Mouse (Mus musculus) embryo, embryonic 9.5 days (tissue): Measurements from ENCODE around the gene S100b.

ENCODE experiments used
- DNase-seq: peaks from one replicate; pipeline ENCODE4 v3.0.0-alpha.2; 2017; ENCODE audit errors: extremely low spot score

S100b gene

DNA sequence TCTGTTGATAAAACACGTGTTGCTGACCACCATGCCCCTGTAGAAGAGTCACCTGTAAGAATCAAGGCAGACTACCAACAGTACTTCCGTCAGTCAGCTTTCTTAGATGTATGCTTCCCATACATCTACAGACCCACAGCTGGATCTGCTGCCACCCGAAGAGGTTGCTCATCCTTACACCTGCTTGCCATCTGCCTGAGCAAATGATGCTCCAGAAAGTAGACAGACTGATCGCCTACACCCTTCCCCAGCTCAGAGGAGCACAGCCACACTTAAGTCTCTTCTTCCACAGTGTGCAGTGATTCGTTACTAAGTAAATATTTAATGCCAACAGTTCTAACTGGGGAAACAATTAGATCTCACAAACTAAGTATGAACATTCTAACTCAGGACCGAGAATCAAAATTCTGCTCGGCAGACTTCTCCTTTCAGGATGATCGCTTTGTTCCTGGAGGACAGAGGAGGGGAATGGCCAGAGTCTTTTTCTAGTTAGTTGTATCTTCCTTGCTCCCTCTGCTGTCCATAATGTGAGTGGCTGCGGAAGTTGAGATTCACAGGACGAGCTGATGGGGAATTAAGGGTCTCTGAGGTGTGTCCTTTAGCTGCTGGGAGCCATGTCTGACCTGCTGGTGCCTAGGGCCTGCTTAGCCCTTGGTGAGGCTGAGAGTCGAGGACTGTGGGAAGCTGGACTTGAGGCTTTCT lies 6.9 kb downstream of the S100b start:
- peak; percentile 34 for DNase-seq

DNA sequence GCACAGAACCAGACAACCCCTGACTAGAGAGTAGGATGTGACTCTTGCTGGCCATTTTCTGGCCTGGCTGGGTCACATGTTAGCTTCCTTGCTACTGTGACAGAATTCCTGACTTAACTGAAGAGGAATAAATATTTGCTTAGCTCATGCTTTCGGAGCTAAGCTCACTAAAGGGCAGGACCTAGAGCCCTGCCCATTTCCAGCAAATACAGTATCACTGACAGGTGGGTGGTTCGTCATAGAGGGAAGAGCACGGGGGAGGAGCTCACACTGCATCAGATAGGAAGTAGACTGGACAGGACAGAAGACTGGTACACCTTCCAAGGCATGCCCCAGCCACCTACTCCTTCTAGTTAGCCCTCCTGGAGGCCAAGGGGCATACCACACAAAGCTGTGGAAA lies 7.8 kb downstream of the S100b start:
- DNase-seq = no peak

DNA sequence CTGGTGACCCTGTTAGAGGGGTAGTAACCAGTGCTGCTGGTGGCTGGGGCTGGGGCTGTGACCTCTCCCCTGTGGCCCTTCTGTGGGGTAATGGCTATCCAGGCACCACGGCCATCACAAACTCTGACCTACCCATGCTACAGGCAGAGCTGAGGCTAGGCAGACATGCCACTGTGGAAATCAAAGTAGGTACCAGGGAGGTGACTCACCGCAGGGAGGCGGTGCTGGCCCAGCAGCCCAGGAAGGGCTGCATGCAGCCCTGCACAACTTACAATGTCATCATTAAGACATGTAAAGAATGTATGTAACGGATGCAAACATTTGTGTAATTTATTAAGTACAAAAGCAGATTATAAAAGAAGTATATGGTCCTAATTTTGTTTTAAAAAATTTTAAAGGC lies 8.8 kb downstream of the S100b start:
- no peak for DNase-seq

DNA sequence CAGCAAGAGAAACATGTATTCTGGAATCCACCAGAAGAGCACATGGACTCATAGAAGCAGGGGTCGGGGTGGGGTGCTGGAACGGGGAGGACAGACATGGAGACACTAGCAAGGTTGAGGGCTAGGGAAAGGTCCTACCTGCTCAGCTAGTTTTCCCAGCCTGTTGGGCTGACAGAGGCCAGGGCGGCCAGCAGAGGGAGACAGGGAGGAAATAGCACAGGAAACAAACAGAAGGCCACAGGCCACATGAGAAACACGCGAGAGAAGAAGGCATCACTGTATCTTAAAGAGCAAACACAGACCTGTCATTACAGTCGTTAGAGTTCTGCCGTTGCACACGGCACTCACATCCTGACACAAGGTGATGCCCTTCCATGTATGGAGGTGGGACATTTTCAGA lies 17.6 kb downstream of the S100b start:
- peak; percentile 26 for DNase-seq

DNA sequence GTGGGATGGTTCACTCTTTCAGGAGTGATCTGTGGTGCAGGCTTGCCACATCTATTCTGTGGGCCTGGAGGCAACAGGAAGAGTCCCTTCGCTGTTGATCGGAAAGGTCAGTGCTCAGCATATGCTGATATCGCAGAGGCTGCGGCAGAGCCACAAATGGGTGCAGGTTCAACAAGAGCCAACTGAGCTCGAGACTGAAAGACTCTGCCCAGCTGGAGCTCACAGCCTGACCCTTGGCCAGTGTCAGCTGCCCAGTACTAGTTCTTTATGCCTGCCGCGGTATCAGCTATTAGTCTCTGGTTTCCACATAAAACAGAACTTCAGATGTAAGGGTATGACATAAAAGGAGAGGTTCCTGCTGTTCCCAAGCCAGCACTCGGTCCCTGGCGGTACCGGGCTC lies 21.6 kb downstream of the S100b start:
- no peak for DNase-seq

DNA sequence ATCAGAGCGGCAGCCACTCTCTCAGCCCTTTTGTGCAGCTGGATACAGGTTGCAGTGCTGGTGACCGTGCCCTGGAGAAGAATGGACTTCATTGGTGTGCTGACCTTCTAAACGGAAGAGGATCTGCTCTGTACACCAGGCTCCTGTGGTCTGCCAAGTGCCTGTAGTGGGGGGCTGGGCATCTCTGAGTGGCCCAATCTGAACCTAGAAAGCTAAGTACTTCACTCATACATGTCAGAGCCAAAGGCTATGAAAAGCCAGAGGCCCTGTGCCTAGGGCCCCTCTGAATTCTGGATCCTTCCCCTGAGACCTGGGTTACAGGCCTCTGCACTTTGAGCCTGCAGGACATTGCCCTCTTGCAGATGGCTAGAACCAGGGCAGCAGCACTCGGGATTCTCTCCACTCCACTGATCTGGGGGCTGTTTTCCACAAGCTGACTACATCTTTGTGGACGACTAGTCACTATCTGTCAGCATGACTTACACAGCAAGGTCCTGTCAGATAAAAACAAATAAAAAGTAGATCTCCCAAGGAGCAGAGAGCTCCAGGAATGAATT lies 25.0 kb downstream of the S100b start:
- no peak for DNase-seq

DNA sequence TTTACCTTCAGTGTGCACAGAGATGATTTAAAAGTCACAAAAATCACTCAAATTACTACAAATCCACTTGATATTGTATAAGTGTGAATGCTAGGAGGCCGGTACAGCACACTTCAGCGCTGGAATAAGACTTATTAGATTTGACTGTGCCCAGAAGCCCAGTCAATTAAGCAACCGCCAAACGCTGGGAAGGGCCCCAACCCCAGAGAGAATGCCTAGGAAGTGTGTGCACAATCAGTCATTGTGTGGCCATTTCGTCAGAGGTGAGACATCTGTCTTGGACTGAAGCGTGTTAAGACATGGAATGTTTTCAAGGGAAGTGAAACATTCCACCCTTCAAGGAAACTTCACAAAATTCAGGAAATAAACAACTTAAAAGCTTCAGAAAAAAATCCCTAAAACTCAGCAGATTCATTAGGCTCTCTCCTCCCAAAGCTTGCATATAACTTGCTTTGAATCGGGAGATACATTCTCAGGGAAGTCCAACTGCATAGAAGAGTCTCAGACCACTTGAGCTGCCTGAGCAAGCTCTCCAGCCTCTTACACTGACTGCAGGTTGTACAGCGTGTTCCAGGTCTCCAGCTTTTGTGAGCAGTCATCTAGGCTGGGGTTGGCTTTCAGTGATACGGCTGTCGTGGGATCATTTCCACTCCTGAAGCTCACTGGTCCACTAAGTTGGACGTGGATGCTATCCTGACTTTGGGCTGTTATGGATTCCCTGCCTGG lies 34.8 kb downstream of the S100b start:
- DNase-seq = no peak

DNA sequence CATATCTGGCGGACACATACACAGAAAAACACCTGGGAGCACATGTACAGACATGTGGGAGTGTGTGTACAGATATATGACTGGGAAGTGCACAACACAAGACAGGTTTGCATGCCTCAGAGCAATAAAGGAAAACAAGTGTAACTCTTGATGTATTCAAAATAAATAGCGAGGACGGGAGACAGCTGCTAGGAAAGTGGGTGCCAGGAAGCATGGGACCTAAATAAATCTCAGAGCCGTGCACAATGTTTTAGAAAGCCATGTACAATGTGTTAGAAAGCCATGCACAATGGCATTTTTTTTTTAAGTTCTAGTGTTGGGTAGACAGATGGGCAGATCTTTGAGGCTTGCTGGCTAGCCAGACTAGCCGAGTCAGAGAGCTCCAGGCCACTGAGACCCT lies 35.4 kb downstream of the S100b start:
- DNase-seq = no peak

DNA sequence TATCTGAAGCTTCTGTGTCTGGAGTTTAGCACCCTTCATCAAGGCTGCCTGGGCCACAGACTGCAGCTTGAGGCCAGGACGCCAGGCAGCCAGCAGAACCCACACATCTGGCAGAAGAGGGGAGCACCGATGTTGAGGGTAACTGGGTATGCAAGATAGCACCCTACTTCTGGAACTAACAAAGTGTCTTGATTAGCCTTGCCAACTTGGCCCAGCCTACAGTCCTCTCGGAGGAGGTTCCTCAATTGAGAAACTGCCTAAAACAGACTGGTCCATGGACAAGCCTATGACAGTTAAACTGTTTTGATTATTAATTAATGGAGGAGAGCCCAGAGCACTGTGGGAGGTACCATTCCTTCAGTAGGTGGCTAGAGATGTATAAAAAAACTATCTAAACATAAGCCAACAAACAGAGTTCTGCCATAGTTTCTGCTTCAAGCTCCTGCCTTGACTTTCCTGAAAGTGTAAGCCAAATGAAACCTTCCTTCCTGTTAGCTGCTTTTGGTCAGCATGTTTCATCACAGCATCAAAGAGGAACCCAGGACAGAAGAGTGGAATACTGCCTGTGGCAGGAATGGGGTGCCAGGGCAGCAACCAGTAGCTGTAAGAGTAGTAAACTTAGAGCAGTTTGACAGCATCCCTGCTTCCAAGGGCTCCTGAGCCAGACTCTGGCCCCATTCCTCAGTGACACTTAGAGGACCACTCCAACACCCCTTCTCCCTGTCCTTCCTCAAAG lies 36.5 kb downstream of the S100b start:
- no peak for DNase-seq

DNA sequence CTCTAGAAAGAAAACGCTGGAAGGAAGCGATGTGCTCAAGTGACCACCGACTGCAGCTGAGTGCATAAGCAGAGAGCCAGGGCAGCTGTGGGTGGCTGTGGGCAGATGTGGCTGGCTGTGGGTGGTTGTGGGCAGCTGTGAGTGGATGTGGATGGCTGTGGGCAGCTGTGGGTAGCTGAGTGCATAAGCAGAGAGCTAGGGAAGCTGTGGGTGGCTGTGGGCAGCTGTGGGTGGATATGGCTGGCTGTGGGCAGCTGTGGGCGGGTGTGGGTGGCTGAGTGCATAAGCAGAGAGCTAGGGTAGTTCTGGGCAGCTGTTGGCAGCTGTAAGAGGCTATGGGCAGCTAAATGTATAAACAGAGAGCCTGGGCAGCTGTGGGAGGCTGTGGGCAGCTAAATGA lies 39.6 kb downstream of the S100b start:
- DNase-seq = no peak

DNA sequence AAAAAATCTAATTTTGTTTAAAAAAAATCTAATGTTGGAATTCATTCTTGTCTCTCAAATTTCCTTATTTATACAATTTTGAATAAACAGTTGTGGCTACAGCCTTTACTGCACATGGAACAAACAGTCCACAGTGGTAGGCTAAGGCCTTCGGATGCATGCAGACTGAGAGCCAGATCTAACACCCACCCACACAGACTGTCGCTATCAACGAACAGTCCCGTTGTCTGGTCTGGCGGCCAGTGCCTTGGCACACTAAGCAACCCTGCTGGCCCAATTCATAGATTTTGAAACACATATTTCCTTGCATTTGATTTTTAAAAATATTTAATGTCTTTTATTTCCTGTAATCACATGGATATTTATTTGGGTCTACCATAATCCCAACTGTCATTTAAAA lies 46.5 kb downstream of the S100b start:
- DNase-seq = no peak

DNA sequence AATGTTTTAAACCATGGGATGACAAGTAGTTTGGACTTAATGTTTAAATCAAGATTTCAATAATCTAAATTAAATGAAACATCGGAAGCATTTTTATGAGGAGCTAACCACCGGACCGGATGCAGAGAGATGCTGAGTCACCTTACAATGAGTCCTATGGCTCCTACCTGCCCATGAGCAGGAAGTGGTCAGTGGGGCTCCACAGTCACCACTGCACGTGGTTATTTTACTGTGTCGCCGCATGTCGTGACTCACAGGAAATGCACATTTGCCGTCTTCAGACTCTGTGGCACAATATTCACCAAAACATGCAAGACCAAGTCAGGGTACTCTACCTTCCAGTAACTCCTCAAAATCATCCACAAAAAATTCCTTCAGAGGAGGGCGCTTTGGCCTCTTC lies 53.1 kb downstream of the S100b start:
- DNase-seq = no peak
